Mouse (Mus musculus) intestine, embryonic 14.5 days (tissue): ENCODE results near the gene Lyve1. TPM values are rescaled to one million over a fixed set of nuclear protein-coding genes. Genes with fewer than 3 reads are reported as not detected.

Experiments
- ATAC-seq: fragments of 200-750 bp; cut with Nextera tagmentation; replicated peaks from 2 replicates; pipeline ENCODE4 v1.8.0; 2017; ENCODE audit warnings: low read depth, moderate number of reproducible peaks, moderate TSS enrichment, moderate library complexity; ENCODE audit not compliant: low FRiP score, low TSS enrichment
- DNase-seq: peaks from one replicate; pipeline ENCODE4 v3.0.0-alpha.2; 2018; ENCODE audit warnings: low spot score
- H3K27ac ChIP-seq: fragments of 300-500 bp; sonication (generic); 2 replicates; pipeline ENCODE4 v1.5.1; 2014; ENCODE audit warnings: low read depth, mild to moderate bottlenecking, control low read depth
- H3K27me3 ChIP-seq: fragments of 300-500 bp; sonication (generic); replicated peaks from 2 replicates; pipeline ENCODE4 v1.6.1; 2014; ENCODE audit warnings: low read length, control low read depth; ENCODE audit not compliant: control insufficient read depth, insufficient read depth
- H3K36me3 ChIP-seq: fragments of 300-500 bp; sonication (generic); 2 replicates; pipeline ENCODE4 v1.6.1; 2014; ENCODE audit warnings: low read length, control low read depth; ENCODE audit not compliant: control insufficient read depth, insufficient read depth
- H3K4me1 ChIP-seq: fragments of 300-500 bp; sonication (generic); replicated peaks from 2 replicates; pipeline ENCODE4 v1.6.1; 2014; ENCODE audit warnings: low read length, control low read depth, mixed read lengths; ENCODE audit not compliant: control insufficient read depth, insufficient read depth
- H3K4me2 ChIP-seq: fragments of 300-500 bp; sonication (generic); 2 replicates; pipeline ENCODE4 v1.6.1; 2014; ENCODE audit warnings: low read length
- H3K4me3 ChIP-seq: fragments of 300-500 bp; sonication (generic); 2 replicates; pipeline ENCODE4 v1.5.1; 2014; ENCODE audit warnings: low read depth, low read length, control low read depth, mixed read lengths
- H3K9ac ChIP-seq: fragments of 300-500 bp; sonication (generic); 2 replicates; pipeline ENCODE4 v1.6.1; 2014; ENCODE audit warnings: mild to moderate bottlenecking, low read length
- H3K9me3 ChIP-seq: fragments of 300-500 bp; sonication (generic); 2 replicates; pipeline ENCODE4 v1.6.1; 2016; ENCODE audit warnings: low read length, control low read depth; ENCODE audit not compliant: control insufficient read depth
- WGBS: fragments of 180-500 bp; shearing (Covaris S2); extraction: QIAGEN DNeasy Blood & Tissue Kit; methylation state at CpG from one replicate; pipeline ENCODE4 v1.1.7; 2014; 5-methylcytosine and 5-hydroxymethylcytosine counted together
- polyA plus RNA-seq: library from polyadenylated mRNA; unstranded; fragments of >200 nt; fragmentation: Nextera tagmentation; extraction: Ambion mirVana; gene quantifications from 2 replicates; pipeline ENCODE4 v1.2.1, GENCODE M21; 2014

Gene Lyve1
- polyA plus RNA-seq, 1 experiment from 2014 or later, result 10.3 TPM

- Histone ChIP-seq H3K27me3 (no peaks in the 10 kb centered on the region), H3K9me3 (no peaks in the 10 kb centered on the region), H3K9ac (no peak overlapping the region), H3K4me1 (peaks cover 29% of the 10 kb centered on the region), H3K36me3 (peaks cover 11% of the 10 kb centered on the region), H3K4me3 (no peak overlapping the region), H3K27ac (peak overlapping the region; percentile 86), H3K4me2 (peak overlapping the region; percentile 15; the same call in 1 of the 2 replicates)
- ATAC-seq (peak; percentile 91), DNase-seq (peak; percentile 79)
- 20% methylated on average over 10 of the region's 10 CpGs for WGBS
Measured at GRCm38 (mm10) chr7:110893943-110894610, 31.0 kb upstream of the Lyve1 start.

GRCm38 (mm10) chr7:110891501-110891986 lies 28.5 kb upstream of the Lyve1 start:
- no peak for DNase-seq
- H3K27ac ChIP-seq, result peak overlapping the region; percentile 55
- H3K4me3 ChIP-seq, result no peak overlapping the region
- H3K27me3 ChIP-seq, result no peaks in the 10 kb centered on the region
- H3K36me3 ChIP-seq, result peaks cover 19% of the 10 kb centered on the region; the same call in 1 of the 2 replicates
- no peak for ATAC-seq
- 62% methylated on average over 9 of the region's 9 CpGs for WGBS
- H3K9me3 ChIP-seq, result no peaks in the 10 kb centered on the region
- peaks cover 29% of the 10 kb centered on the region for H3K4me1 ChIP-seq
- no peak overlapping the region for H3K4me2 ChIP-seq
- H3K9ac ChIP-seq, result no peak overlapping the region

GRCm38 (mm10) chr7:110881746-110882333 lies 18.8 kb upstream of the Lyve1 start:
- ATAC-seq (no peak; the same call in 1 of the 2 replicates), DNase-seq (no peak)
- no peak overlapping the region for H3K4me3 ChIP-seq
- H3K9me3 ChIP-seq, result no peaks in the 10 kb centered on the region
- no peaks in the 10 kb centered on the region for H3K27me3 ChIP-seq
- peak overlapping the region; percentile 25; the same call in 1 of the 2 replicates for H3K27ac ChIP-seq
- no peak overlapping the region for H3K9ac ChIP-seq
- H3K4me2 ChIP-seq, result no peak overlapping the region
- WGBS, result 68% methylated on average over 2 of the region's 2 CpGs
- H3K4me1 ChIP-seq, result no peaks in the 10 kb centered on the region
- H3K36me3 ChIP-seq, result peaks cover 40% of the 10 kb centered on the region

- no peak overlapping the region for H3K9ac ChIP-seq
- H3K27me3 ChIP-seq, result no peaks in the 10 kb centered on the region
- DNase-seq, result no peak
- H3K9me3 ChIP-seq, result no peaks in the 10 kb centered on the region
- no peak overlapping the region for H3K4me2 ChIP-seq
- H3K27ac ChIP-seq, result no peak overlapping the region
- H3K36me3 ChIP-seq, result peaks cover 55% of the 10 kb centered on the region
- ATAC-seq, result no peak
- WGBS, result 82% methylated on average over 4 of the region's 4 CpGs
- H3K4me1 ChIP-seq, result no peaks in the 10 kb centered on the region
- H3K4me3 ChIP-seq, result no peak overlapping the region
Measured at GRCm38 (mm10) chr7:110878028-110878427, 15.0 kb upstream of the Lyve1 start.

- no peak overlapping the region for H3K4me2 ChIP-seq
- H3K9ac ChIP-seq, result no peak overlapping the region
- ATAC-seq, result no peak
- no peaks in the 10 kb centered on the region for H3K27me3 ChIP-seq
- H3K4me1 ChIP-seq, result no peaks in the 10 kb centered on the region
- H3K36me3 ChIP-seq, result peaks cover 54% of the 10 kb centered on the region
- H3K9me3 ChIP-seq, result no peaks in the 10 kb centered on the region
- H3K27ac ChIP-seq, result no peak overlapping the region
- no peak overlapping the region for H3K4me3 ChIP-seq
- 65% methylated on average over 4 of the region's 4 CpGs for WGBS
- no peak for DNase-seq
Measured at GRCm38 (mm10) chr7:110876965-110877364, 13.9 kb upstream of the Lyve1 start.

GRCm38 (mm10) chr7:110868807-110869206 lies 5.8 kb upstream of the Lyve1 start:
- H3K27ac ChIP-seq, result no peak overlapping the region
- 79% methylated on average over 5 of the region's 5 CpGs for WGBS
- H3K4me3 ChIP-seq, result no peak overlapping the region
- no peak for ATAC-seq
- peaks cover 9% of the 10 kb centered on the region; the same call in 1 of the 2 replicates for H3K4me1 ChIP-seq
- no peaks in the 10 kb centered on the region for H3K9me3 ChIP-seq
- H3K4me2 ChIP-seq, result no peak overlapping the region
- H3K27me3 ChIP-seq, result no peaks in the 10 kb centered on the region
- H3K9ac ChIP-seq, result no peak overlapping the region
- H3K36me3 ChIP-seq, result peaks cover 37% of the 10 kb centered on the region
- DNase-seq, result no peak

GRCm38 (mm10) chr7:110867116-110867515 lies 4.1 kb upstream of the Lyve1 start:
- ATAC-seq (no peak), DNase-seq (no peak)
- Histone ChIP-seq H3K4me3 (no peak overlapping the region), H3K4me1 (peaks cover 14% of the 10 kb centered on the region; the same call in 1 of the 2 replicates), H3K27ac (no peak overlapping the region), H3K36me3 (peaks cover 34% of the 10 kb centered on the region), H3K9me3 (no peaks in the 10 kb centered on the region), H3K4me2 (no peak overlapping the region), H3K9ac (no peak overlapping the region), H3K27me3 (no peaks in the 10 kb centered on the region)
- WGBS, result 93% methylated on average over 6 of the region's 6 CpGs

- WGBS, result 76% methylated on average over 3 of the region's 3 CpGs
- H3K27me3 ChIP-seq, result no peaks in the 10 kb centered on the region
- ATAC-seq (peak; percentile 28; the same call in 1 of the 2 replicates), DNase-seq (no peak)
- H3K36me3 ChIP-seq, result peaks cover 31% of the 10 kb centered on the region
- peak overlapping the region; percentile 57; the same call in 1 of the 2 replicates for H3K27ac ChIP-seq
- H3K9me3 ChIP-seq, result no peaks in the 10 kb centered on the region
- no peak overlapping the region for H3K9ac ChIP-seq
- H3K4me3 ChIP-seq, result no peak overlapping the region
- peaks cover 14% of the 10 kb centered on the region; the same call in 1 of the 2 replicates for H3K4me1 ChIP-seq
- no peak overlapping the region for H3K4me2 ChIP-seq
Measured at GRCm38 (mm10) chr7:110866021-110866420, 3.0 kb upstream of the Lyve1 start.
